Mouse (Mus musculus) lung, postnatal 0 days (tissue): Measurements from ENCODE around the gene Dazap1.

Source experiments
- CTCF ChIP-seq: IDR thresholded peaks from 2 replicates; pipeline ENCODE4 v1.5.1; 2016; ENCODE audit warnings: antibody characterized with exemption, mild to moderate bottlenecking
- EP300 ChIP-seq: IDR thresholded peaks from 2 replicates; pipeline ENCODE4 v1.6.1; 2016; ENCODE audit warnings: antibody characterized with exemption, mild to moderate bottlenecking, control low read depth

GRCm38 (mm10) chr10:80281304-80281703 lies 20.0 kb downstream of the Dazap1 start:
- TF ChIP-seq CTCF: no peak
- TF ChIP-seq EP300: 0 out of 2 replicates have a peak, but pooled peaks have one; percentile 32
